Mouse (Mus musculus): ENCODE measurements around the gene Rbm4. TPM values are rescaled to one million over a fixed set of nuclear protein-coding genes. Genes with fewer than 3 reads are reported as not detected.

Gene Rbm4
- total and polyA plus RNA-seq, 3 experiments = 39.2 to 46.3 (median 39.4) TPM

DNA sequence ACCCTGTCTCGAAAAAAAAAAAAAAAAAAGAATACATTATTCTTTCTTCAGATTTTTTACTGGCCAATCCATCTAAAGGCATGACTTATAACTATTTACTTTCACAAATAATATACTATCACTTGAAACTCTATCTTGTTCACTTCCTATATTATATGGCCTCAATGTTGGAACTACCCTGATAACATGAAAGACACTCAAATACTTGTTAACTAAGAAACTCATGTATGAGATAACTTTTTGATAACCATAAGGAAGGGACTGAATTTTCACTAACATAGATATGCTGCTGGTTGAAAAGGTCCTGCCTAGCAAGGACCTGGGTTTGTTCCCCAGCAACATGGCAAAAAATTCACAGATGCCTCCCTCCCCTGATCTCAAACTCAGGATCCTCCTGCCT is 2.2 kb upstream of the Rbm4 start:
- intact Hi-C loops (cut with DNase I) = loop anchor here (2.0 kb wide), 1 partner anchor 13 kb away; no protein-coding TSS in a partner anchor
- Histone ChIP-seq H3K27ac (no peak overlapping the region), H3K4me3 (no peak overlapping the region), H3K9ac (ENCODE audit: low read depth, low read length) (no peak overlapping the region), H3K4me1 (ENCODE audit: control insufficient read depth, insufficient read depth, low read length) (peaks cover 1% of the 10 kb centered on the region), H3K36me3 (ENCODE audit: control insufficient read depth, insufficient read depth, low read length) (peaks cover 12% of the 10 kb centered on the region), H3K27me3 (ENCODE audit: control insufficient read depth, insufficient read depth, low read length) (no peaks in the 10 kb centered on the region), H3K79me2 (replicated peaks; ENCODE audit: control insufficient read depth, insufficient read depth, low read length) (peaks cover 5% of the 10 kb centered on the region)
- 84% methylated on average over 1 of the region's 1 CpGs for whole genome bisulfite sequencing
- TF ChIP-seq POLR2A (IDR thresholded peaks at IDR 0.05; ENCODE audit: insufficient read depth, low read depth, low read length) (no peak), EP300 (IDR thresholded peaks at IDR 0.05; ENCODE audit: insufficient read depth, low read depth, low read length) (no peak), CTCF (IDR thresholded peaks at IDR 0.05) (no peak)
- no peak for DNase-seq

DNA sequence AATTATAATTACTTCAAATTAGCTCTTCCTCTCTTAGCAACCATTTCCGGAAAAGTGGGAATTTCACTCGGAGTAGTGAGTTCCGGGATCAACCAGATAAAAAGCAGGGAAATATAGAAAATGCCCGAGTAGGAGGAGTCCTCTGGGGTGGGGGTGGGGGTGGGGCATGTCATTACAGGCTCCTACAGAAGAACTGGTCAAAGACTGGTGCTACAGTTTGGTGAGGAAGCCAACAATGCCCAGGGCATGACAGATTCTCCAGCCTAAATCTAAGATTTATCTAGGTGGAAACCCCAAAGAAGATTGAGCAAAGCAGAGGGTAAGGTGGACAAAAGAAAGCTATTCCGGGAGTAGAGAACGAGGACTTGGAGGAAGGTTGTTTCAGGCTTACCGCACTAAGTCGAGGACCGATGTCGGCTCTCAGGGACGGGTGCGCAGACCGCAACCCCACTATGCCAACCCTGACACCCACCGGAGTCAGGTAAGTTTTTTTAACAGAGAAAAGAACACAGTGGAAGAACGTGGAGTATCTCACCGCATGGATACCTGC is 345 bp downstream of the Rbm4 start:
- Histone ChIP-seq H3K4me1 (ENCODE audit: control insufficient read depth, insufficient read depth, low read length) (peaks cover 4% of the 10 kb centered on the region), H3K9ac (ENCODE audit: low read depth, low read length) (peak overlapping the region; percentile 60), H3K27ac (peak overlapping the region; percentile 84), H3K36me3 (ENCODE audit: control insufficient read depth, insufficient read depth, low read length) (peaks cover 31% of the 10 kb centered on the region), H3K27me3 (ENCODE audit: control insufficient read depth, insufficient read depth, low read length) (no peaks in the 10 kb centered on the region), H3K4me3 (peak overlapping the region; percentile 97), H3K79me2 (replicated peaks; ENCODE audit: control insufficient read depth, insufficient read depth, low read length) (peaks cover 8% of the 10 kb centered on the region)
- DNase-seq = no peak
- WGBS = under 1% methylated on average over 16 of the region's 16 CpGs
- TF ChIP-seq POLR2A (IDR thresholded peaks at IDR 0.05; ENCODE audit: insufficient read depth, low read depth, low read length) (no peak; the same call in 1 of the 2 replicates), CTCF (IDR thresholded peaks at IDR 0.05) (no peak), EP300 (IDR thresholded peaks at IDR 0.05; ENCODE audit: insufficient read depth, low read depth, low read length) (no peak)
- intact Hi-C loops (cut with DNase I) = loop anchor here (5.0 kb wide), 1 partner anchor 36 kb away; the partner anchor contains the start of gene Rbm4b

GRCm38 (mm10) chr19:4786313-4786712 is 7.4 kb downstream of the Rbm4 start:
- H3K4me3 ChIP-seq = no peak overlapping the region
- H3K27ac ChIP-seq = no peak overlapping the region
- H3K36me3 ChIP-seq (ENCODE audit: control insufficient read depth, insufficient read depth, low read length) = peaks cover 70% of the 10 kb centered on the region
- no peak for TF ChIP-seq CTCF (IDR thresholded peaks at IDR 0.05)
- no peak for TF ChIP-seq EP300 (IDR thresholded peaks at IDR 0.05; ENCODE audit: insufficient read depth, low read depth, low read length)
- TF ChIP-seq POLR2A (IDR thresholded peaks at IDR 0.05; ENCODE audit: insufficient read depth, low read depth, low read length) = no peak
- H3K9ac ChIP-seq (ENCODE audit: low read depth, low read length) = no peak overlapping the region
- H3K27me3 ChIP-seq (ENCODE audit: control insufficient read depth, insufficient read depth, low read length) = no peaks in the 10 kb centered on the region
- no peak for DNase-seq
- peaks cover 16% of the 10 kb centered on the region for H3K79me2 ChIP-seq (replicated peaks; ENCODE audit: control insufficient read depth, insufficient read depth, low read length)
- 91% methylated on average over 2 of the region's 2 CpGs for WGBS
- peaks cover 8% of the 10 kb centered on the region for H3K4me1 ChIP-seq (ENCODE audit: control insufficient read depth, insufficient read depth, low read length)
- intact Hi-C loops (cut with DNase I) = no loop called here

GRCm38 (mm10) chr19:4785206-4785605 is 8.5 kb downstream of the Rbm4 start:
- no peak for DNase-seq
- WGBS = 65% methylated on average over 7 of the region's 7 CpGs
- Histone ChIP-seq H3K4me1 (ENCODE audit: control insufficient read depth, insufficient read depth, low read length) (peaks cover 10% of the 10 kb centered on the region), H3K36me3 (ENCODE audit: control insufficient read depth, insufficient read depth, low read length) (peaks cover 68% of the 10 kb centered on the region), H3K9ac (ENCODE audit: low read depth, low read length) (no peak overlapping the region), H3K27ac (no peak overlapping the region), H3K79me2 (replicated peaks; ENCODE audit: control insufficient read depth, insufficient read depth, low read length) (peaks cover 14% of the 10 kb centered on the region), H3K4me3 (no peak overlapping the region), H3K27me3 (ENCODE audit: control insufficient read depth, insufficient read depth, low read length) (no peaks in the 10 kb centered on the region)
- intact Hi-C loops (cut with DNase I) = no loop called here
- TF ChIP-seq EP300 (IDR thresholded peaks at IDR 0.05; ENCODE audit: insufficient read depth, low read depth, low read length) = no peak
- no peak for TF ChIP-seq POLR2A (IDR thresholded peaks at IDR 0.05; ENCODE audit: insufficient read depth, low read depth, low read length)
- no peak for TF ChIP-seq CTCF (IDR thresholded peaks at IDR 0.05)

GRCm38 (mm10) chr19:4782891-4783290 is 10.8 kb downstream of the Rbm4 start:
- no peak overlapping the region for H3K27ac ChIP-seq
- H3K27me3 ChIP-seq (ENCODE audit: control insufficient read depth, insufficient read depth, low read length) = no peaks in the 10 kb centered on the region
- 69% methylated on average over 2 of the region's 2 CpGs for WGBS
- no peak for DNase-seq
- peaks cover 9% of the 10 kb centered on the region for H3K4me1 ChIP-seq (ENCODE audit: control insufficient read depth, insufficient read depth, low read length)
- TF ChIP-seq EP300 (IDR thresholded peaks at IDR 0.05; ENCODE audit: insufficient read depth, low read depth, low read length) (no peak), CTCF (IDR thresholded peaks at IDR 0.05) (no peak), POLR2A (IDR thresholded peaks at IDR 0.05; ENCODE audit: insufficient read depth, low read depth, low read length) (no peak)
- H3K4me3 ChIP-seq = no peak overlapping the region
- H3K9ac ChIP-seq (ENCODE audit: low read depth, low read length) = no peak overlapping the region
- peaks cover 69% of the 10 kb centered on the region for H3K36me3 ChIP-seq (ENCODE audit: control insufficient read depth, insufficient read depth, low read length)
- intact Hi-C loops (cut with DNase I) = no loop called here
- H3K79me2 ChIP-seq (replicated peaks; ENCODE audit: control insufficient read depth, insufficient read depth, low read length) = peaks cover 11% of the 10 kb centered on the region

- intact Hi-C loops (cut with DNase I) = no loop called here
- Histone ChIP-seq H3K79me2 (replicated peaks; ENCODE audit: control insufficient read depth, insufficient read depth, low read length) (no peaks in the 10 kb centered on the region; the same call in 1 of the 2 replicates), H3K4me3 (no peak overlapping the region), H3K4me1 (ENCODE audit: control insufficient read depth, insufficient read depth, low read length) (peaks cover 2% of the 10 kb centered on the region; the same call in 1 of the 2 replicates), H3K36me3 (ENCODE audit: control insufficient read depth, insufficient read depth, low read length) (peaks cover 37% of the 10 kb centered on the region), H3K27me3 (ENCODE audit: control insufficient read depth, insufficient read depth, low read length) (no peaks in the 10 kb centered on the region), H3K9ac (ENCODE audit: low read depth, low read length) (no peak overlapping the region), H3K27ac (no peak overlapping the region)
- WGBS = 71% methylated on average over 3 of the region's 3 CpGs
- TF ChIP-seq POLR2A (IDR thresholded peaks at IDR 0.05; ENCODE audit: insufficient read depth, low read depth, low read length) (no peak), CTCF (IDR thresholded peaks at IDR 0.05) (no peak), EP300 (IDR thresholded peaks at IDR 0.05; ENCODE audit: insufficient read depth, low read depth, low read length) (no peak)
- no peak for DNase-seq
Measured at GRCm38 (mm10) chr19:4772785-4773184, 20.9 kb downstream of the Rbm4 start.
